Mouse (Mus musculus): ENCODE data around the gene Ahcy.

DNA sequence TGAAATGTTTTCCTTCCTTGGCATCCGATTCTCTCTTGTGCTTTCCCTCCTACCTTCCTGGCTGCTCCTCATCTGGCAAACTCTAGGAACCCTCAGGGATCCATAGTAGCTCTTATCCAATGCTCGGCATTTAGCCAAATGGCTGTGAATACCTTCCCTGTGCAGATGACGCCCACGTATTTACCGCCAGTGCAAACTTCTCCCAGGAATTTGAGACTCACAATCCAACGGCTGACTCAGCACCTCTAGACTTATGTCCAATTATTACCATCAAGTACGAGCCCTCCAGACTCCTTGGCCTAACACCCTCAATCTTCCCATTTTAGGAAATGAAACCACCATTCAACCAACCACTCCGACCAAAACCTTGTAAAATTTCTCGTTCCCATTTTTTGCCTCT is 3.3 kb downstream of the Ahcy start:
- no peak for TF ChIP-seq CTCF (conservative IDR thresholded peaks at IDR 0.05; ENCODE audit: low read length)
- TF ChIP-seq POU5F1 (IDR thresholded peaks at IDR 0.05; ENCODE audit: borderline replicate concordance, low read length), result no peak
- no peak for TF ChIP-seq NANOG (IDR thresholded peaks at IDR 0.05; ENCODE audit: borderline replicate concordance, low read length)
